Mouse (Mus musculus) heart, postnatal 36 days (tissue): ENCODE data around the gene Actr1b. TPM values are rescaled to one million over a fixed set of nuclear protein-coding genes. Genes with fewer than 3 reads are reported as not detected.

Source experiments
- DNase-seq, 2 experiments: peaks; one replicate each; pipeline ENCODE4 v3.0.0; 2021 to 2022
- intact Hi-C: fragments of 180-260 bp; cut with DNase I; formaldehyde crosslinking; loops from one replicate; pipeline ENCODE4 v1.15.1; 2025
- microRNA-seq, 2 experiments: library from miRNA; unstranded; fragments of <30 nt; microRNA quantifications; one replicate each; pipeline ENCODE4 v1.2.0; 2021; ENCODE audit warnings: borderline number of aligned reads in 2 of 2
- total RNA-seq, 2 experiments: library from RNA; stranded (reverse); gene quantifications; 2 replicates each; pipeline ENCODE4 v1.2.3; 2021

Gene Actr1b
- total RNA-seq, 2 experiments from 2014 or later: 97.9 to 113 TPM

DNA sequence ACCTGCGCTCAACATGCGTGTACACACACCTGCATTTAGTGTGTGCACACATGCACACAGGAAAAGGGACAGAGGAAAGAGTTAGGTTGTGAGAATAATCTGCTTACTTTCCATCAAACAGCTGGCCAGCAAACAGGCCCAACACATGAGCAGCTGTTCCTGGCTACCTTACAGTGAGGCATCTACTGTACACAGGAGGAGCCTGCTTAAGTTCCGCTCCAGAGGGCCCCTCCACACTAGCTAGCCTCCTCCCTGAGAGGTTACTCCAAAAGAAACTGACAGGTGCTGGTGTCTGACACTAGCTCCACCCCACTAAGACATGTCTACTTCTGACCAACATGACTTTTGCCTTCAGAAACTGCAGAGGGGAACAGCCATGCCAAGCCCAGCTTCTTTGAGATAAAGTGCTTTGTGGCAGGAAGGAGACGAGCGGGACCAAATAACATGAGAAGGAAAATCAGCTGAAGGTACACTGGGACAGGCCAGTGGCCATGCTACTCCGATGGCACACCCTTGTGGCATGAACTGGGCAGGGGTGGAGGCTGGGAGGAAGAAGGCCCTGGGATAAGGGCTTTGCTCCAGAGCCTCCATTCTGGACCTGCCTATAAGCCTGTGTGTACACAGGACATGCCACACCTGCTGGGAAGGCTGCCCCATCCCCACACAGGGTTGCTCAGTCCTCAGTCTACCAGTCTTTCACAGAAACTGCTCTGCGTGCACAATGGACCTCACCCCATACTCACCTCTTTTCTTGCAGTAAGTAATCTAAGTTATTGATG lies 55.4 kb downstream of the Actr1b start:
- no peak for DNase-seq
- intact Hi-C loops: no loop called here

GRCm38 (mm10) chr1:36657658-36658415 lies 56.4 kb downstream of the Actr1b start:
- no peak for DNase-seq
- intact Hi-C loops: no loop called here

DNA sequence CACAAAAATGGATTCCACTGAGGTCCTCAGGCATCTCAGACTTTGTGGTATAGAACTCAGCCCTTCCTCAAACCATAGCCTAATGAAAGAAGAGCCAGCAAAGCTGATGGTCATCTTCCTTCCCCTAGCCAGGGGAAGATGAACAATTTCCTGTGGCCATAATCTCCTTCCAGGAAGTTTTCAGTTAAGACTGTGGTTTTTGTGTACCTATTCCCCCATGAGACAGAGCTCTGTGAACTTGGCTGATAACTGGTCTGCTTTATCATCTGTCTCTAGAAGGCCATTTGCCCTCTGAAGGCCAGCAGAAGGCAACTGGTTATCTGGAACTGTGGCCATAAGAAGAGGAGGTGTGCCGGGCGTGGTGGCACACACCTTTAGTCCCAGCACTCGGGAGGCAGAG lies 58.0 kb downstream of the Actr1b start:
- intact Hi-C loops: no loop called here

DNA sequence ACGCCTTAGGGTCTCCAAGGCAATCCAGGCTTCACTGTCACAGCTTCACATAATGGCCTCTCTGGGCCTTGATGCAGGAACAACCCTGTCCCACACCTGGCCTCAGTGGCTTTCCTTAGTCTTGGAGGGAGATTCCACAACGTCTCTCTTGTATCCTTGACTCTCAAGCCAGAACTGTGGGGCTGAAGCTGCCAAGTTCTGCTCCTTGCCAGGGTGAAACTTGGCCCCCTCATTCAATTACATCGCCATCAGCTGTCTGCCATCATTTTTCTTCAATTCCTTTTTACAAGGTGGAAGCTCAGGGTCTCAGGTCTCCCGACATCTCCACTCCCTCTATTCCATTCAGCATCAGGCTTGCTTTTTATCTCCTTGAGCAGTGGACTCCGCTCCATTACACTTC lies 59.2 kb downstream of the Actr1b start:
- intact Hi-C loops: no loop called here
- DNase-seq: no peak

More for the DNA sequence above, 58.0 kb downstream of the Actr1b start:
- no peak for DNase-seq

Small RNAs within 50 kb of the gene (microRNA-seq; reads per million reads assigned to microRNA genes)
- 0 reads per million in 2 experiments for gene Gm24133

Other genes with a start within 250 kb of the Actr1b start
- gene Cnnm4, start 242.8 kb downstream of the Actr1b start, total RNA-seq: 1 to 10 TPM; 3.8 to 4.5 TPM
- 10 to 100 TPM; 16.0 to 19.2 TPM for gene Cnnm3, start 202.6 kb downstream of the Actr1b start, total RNA-seq
- 100 to 1,000 TPM; 203 to 373 TPM for gene Ankrd23, start 177.5 kb downstream of the Actr1b start, total RNA-seq
- gene Gm42417, start 175.0 kb downstream of the Actr1b start, total RNA-seq: 100 to 1,000 TPM in 1 of 2 experiments, 10 to 100 TPM in 1; 93.9 to 209 TPM
- 1 to 10 TPM; 7.3 to 7.8 TPM for gene Ankrd39, start 167.0 kb downstream of the Actr1b start, total RNA-seq
- 10 to 100 TPM; 15.0 to 17.1 TPM for gene Sema4c, start 156.1 kb downstream of the Actr1b start, total RNA-seq
- gene Fam178b, start 31.2 kb downstream of the Actr1b start, total RNA-seq: under 1 TPM in 1 of 2 experiments, not detected in 1; 0.43 TPM
- 1,000 to 10,000 TPM; 2,258 to 2,311 TPM for gene Cox5b, start 23.0 kb downstream of the Actr1b start, total RNA-seq
- not detected for gene 4933424G06Rik, start 4.3 kb downstream of the Actr1b start, total RNA-seq
- under 1 TPM in 1 of 2 experiments, not detected in 1; 0.27 TPM for gene Zap70, start 47.4 kb upstream of the Actr1b start, total RNA-seq
- gene Tmem131, start 229.2 kb upstream of the Actr1b start, total RNA-seq: 10 to 100 TPM; 32.9 to 35.9 TPM